Mouse (Mus musculus): ENCODE data around the gene Dhx38. TPM values are rescaled to one million over a fixed set of nuclear protein-coding genes. Genes with fewer than 3 reads are reported as not detected.

The Dhx38 gene
- total RNA-seq (2021): 10 to 100 TPM; 24.8 to 27.4 TPM

DNA sequence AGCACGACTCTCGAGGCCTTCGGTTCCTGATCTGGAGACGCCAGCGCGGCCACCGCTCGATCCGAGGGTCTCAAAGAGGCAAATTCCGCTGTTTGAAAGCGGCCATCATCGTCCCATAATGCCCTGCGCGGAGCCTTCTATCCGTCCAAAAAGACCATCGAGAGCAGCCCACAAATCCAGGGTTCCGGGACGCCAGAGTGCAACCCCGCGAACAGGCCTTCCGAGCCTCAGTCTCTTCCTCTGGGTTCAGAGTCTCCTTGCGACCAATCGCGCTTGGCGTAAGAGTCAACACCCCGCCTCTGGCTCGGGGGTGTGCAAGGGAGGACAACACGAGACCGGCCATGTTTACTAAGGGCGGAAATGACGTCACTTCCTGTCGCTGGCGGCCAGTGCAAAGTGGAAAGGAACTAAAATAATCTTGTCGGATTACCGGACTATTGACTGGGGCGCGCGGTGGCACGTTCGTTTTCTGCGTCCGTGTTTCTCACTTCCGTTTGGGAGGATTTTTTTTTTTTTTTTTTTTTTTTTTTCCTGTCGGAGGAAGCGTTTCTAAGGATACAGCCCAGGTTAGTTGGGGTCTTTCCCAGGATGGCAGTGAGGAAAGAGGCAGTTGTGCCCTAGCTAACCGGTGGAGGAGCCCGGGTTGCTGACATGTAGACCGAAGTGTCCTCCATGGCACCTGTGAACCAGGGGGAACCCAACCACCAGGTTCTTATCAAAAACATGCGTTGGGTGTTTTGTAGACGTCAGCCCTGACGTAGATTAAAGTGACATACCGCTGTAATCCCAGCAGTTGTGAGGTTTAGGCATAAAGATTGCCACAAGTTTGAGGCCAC lies at the start of gene Dhx38, which contains the start of gene Txnl4b:
Gene Dhx38 (minus strand): TSS at position 364 of the 836 bp plus-strand sequence.
Gene Txnl4b (plus strand): TSS at position 395 of the 836 bp plus-strand sequence.
- DNase-seq: peak; percentile 99

DNA sequence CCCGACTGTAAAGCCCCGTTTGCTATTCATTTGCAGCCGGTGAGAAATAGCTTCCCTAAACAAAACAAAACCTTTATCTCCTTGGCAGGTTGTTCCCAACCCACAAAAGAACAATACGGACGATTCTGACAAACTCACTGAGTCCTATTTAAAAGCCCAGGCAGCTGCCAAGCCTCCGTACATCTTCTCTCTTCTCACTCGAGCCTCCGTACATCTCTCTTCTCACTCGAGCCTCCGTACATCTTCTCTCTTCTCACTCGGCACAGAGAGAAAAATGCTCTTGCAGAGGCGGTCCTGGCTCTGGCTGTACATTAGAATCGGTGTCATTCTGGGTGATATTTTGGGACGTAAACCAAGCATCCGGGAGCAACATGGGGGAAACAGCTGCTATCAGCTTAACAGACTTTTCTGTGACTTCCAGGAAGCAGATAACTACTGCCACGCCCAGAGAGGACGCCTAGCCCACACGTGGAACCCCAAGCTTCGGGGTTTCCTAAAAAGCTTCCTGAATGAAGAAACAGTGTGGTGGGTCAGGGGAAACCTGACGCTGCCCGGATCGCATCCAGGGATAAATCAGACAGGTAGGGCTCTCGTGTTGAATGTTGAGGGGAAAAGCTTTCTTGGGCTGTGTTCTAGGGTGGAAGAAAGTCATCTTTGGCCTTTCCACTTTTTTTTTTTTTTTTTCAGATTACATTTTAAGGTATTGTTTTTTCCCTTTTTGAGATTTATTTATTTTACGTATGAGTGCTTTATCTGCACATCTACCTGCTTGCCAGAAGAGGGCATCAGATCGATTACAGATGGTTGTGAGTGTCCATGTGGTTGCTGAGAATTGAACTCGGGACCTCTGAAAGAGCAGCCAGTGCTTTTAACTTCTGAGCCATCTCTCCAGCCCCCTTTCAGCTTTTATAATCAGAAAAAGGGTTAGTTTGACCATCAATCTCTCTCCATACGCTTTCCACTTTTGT lies 48.9 kb upstream of the Dhx38 start, which contains the start of gene Pkd1l3:
Gene Pkd1l3 (plus strand): TSS at position 275 of the 968 bp plus-strand sequence.
- DNase-seq: no peak

DNA sequence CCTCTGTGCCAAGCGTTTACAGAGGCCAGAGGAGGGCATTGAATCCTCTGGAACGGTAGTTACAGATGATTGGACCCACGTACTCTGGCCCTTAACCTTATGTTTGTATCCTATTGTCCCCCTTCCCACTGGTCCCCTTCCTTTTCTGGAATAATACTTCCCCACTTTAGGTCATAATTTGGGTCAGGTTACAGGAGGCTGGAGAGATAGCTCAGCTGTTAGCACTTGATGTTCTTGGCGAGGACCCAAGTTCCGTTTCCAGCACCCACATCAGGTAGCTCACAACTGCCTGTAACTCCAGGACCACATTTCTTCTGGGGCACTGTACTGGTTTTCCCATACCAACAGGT lies 43.5 kb upstream of the Dhx38 start:
- DNase-seq: no peak

DNA sequence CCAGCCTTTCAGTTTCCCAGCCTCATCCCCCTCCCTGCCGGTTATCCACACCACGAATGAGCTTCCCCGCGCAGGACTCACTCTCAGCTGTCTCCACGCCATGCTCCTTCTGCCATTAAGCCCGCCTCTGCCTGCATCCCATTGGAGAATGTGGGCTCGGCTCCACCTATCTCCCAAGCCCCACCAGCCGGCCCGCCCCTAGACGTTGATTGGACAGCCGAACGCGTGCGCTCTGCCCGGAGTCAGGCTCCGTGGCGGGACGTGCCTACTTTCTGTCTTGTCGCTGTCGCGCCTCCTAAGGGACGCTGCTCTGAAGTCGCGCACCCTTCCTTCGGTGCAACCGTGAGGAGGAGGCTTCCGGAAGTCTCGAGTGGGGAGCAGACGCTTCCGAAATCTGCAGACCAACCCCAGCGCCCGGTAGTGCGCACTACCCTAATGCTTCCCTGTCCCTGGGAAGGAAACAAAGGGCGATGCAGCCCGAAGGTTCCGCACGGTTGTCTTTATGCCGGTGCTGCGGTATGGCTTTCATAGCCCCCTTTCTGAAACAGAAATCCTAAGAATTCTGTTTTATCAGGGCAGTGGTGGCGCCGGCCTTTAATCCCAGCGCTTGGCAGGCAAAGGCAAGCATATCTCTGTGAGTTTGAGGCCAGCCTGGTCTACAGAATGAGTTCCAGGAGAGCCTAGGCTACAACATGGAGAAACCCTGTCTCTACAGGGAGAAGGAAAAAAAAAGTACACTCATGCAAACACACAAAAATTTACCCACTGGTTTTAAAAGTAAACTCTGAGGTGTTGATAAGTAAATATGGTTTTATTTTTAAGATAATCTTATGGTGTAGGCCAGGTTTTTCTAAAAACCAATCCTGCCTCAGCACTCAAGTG lies 42.9 kb upstream of the Dhx38 start, which contains the start of gene Dhodh:
Gene Dhodh (minus strand): TSS at position 403 of the 882 bp plus-strand sequence.
- DNase-seq: peak; percentile 97 to 98

DNA sequence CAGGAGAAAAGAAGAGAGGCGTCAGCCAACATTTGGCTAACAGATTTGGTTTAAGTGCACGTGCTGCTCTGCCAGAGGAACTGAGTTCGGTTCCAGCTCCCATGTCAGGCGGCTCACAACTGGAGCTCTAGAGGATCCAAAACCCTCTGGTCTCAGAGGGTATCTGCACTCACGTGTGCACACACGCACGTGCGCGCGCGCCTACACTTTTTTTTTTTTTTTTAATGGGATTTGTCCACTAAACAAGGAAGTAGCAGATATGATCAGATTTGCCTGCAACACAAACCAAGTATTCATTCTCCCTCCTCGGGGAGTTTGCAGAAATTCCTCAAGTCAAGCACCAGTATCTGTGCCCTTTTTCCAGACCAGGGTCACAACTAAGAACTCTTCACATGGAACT lies 42.0 kb upstream of the Dhx38 start:
- DNase-seq: no peak

DNA sequence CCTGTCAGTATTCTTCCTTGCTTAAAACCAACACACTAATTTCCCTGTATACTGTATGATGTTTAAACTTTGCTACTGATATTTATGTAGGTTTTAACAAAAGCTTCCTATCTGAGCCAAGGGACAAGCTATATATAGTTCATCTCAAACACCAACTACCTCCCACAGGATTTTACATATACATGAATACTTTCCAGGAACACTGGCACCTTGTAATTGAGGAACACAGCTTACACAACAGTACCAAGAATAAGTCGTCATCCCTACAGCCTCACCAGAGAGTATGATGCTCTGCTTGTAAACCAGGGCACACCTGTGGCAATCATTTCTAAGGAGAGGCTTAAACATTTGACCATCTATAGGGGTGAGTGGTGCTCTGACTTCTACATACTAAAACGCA lies 41.1 kb upstream of the Dhx38 start:
- DNase-seq: no peak

DNA sequence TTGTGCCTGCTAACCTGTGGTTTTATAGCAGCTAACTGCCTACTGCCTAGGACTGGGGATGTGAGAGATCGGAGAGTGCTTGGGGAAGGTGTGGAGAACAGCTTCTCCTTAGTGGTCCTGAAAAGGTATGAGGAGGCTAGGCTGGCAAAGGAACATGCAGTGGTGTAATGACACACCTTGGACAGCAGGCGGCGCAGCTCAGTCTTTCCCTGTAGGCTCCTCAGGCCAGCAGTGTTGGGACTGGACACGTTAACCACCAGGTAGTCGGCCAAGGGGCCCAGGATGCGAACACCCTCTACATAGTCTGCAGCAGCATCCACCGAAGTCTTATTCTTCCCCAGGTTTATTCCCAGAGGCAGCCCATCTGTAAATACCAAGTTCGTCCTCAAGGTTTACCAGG lies 30.2 kb upstream of the Dhx38 start:
- DNase-seq: no peak

DNA sequence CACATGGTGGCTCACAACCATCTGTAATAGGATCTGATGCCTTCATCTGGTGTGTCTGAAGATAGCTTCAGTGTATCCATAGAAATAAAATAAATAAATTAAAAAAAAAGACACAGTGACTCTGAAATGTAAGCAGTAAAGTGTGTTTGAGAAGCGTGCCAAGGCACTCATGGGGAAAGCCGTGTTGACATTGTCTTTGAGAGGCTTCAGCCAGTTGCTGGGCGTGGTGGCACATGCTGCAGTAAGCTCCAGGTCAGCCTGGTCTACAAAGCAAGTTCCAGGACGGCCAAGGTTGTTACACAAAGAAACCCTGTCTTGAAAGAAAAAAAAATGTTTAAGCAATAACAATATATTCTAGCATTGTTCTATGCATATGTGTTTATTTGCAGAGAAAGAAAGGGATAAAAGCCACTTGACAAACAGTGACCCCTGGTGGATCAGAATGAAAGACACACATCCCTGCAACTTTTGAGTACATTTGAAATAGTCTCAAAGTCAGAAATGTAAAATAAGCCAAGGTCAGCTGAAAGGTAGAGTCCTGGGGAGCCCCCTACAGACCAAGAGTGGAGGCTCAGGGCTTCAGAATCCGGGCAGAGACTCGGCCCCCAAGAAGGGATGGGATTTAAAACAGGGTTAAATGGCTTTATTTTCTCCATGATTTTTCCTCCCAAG lies 27.6 kb upstream of the Dhx38 start:
- no peak for DNase-seq

DNA sequence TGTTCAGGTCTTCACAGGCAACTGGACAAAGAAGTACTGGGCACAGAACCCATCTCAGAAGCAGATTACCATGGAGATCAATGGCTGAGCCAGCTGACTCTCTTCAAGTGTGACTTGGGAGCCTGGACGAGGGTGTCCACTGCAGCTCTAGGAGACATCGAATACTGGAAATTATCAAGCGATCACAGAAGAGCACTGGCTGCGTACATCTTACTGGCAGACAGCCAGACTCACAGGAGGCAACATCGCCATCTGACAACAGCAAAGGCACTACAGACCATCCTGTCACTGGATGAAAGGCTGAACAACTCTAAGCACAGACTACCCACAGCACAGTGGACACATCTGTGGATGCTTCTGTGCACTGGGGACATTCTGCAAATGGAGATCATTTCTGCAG lies 26.5 kb upstream of the Dhx38 start:
- no peak for DNase-seq

DNA sequence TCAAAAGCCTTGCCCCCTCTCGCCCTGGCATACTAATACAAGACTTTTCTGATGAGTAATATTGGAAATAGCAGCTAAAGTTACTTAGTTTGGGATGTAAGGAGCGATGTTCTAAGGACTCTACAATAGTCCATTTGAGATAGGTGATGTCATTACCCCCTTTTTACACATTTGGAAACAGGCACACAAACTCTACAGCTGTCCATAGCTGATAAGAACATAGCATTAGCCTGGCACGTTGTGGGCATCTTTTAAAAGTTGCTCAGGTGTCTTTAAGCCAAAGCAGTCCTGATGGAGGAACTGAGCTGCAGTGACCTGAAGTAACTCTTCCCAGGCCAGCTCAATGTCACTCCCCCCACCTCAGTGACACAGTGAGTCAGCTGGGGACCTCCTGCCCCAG lies 25.7 kb upstream of the Dhx38 start:
- DNase-seq: no peak

DNA sequence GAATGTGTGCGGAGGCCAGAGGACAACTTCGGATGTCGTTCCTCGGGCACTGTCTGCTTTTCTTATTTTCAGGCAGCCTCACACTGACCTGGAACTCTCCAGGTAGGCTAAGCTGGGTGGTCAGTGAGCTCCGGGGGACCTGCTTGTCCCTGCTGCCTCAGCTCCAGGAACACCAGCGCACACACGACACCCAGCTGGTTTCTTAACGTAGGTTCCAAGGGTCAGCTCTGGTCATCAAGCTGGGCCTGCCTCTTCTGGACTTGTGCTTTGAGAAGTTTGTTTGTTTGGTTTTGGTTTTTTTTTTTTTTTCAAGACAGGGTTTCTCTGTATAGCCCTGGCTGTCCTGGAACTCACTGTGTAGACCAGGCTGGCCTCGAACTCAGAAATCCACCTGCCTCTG lies 25.2 kb upstream of the Dhx38 start:
- no peak for DNase-seq

DNA sequence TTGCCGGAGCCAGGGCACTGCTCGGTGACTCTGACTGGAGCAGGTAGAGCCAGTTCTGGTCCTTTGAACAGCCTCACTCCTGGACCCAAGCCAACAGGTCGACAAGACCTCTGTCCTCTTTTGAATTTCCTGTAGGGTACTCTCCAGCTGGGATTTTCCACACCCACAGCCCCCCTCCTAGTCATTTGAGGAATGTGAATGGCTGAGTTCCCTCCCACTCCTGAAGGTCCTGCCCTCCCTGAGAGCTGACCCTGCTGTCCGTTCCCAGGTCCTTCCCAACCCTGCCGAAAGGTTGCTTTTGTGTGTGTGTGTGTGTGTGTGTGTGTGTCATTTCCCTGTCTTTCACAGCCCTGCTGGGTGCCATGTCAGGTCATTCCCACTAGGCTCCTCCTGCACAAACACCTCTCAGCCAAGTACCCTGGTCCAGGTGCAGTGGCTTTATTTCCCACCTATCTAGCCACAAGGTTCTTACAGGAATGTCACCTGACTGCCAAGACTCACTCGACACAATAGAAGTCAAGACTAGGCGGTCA lies 21.4 kb upstream of the Dhx38 start:
- no peak for DNase-seq

DNA sequence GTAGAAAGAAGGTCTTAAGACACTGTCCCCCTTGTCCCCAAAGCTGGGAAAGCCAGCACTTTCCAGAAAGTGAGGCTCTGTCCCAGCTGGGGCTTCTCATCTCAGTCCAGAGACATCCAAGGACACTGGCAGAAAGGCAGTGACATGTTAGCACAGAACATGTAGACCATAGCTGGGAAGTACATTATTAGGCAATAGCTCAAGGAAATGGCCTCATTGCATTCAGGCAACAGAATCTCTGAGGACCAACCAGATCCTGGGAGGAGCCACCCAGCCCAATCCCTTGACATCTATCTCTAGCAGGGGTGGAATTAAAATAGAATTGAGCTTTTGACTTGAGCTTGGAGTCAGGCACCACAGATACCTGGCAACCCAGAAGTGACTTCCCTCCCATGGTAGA lies 20.0 kb upstream of the Dhx38 start:
- DNase-seq: no peak

DNA sequence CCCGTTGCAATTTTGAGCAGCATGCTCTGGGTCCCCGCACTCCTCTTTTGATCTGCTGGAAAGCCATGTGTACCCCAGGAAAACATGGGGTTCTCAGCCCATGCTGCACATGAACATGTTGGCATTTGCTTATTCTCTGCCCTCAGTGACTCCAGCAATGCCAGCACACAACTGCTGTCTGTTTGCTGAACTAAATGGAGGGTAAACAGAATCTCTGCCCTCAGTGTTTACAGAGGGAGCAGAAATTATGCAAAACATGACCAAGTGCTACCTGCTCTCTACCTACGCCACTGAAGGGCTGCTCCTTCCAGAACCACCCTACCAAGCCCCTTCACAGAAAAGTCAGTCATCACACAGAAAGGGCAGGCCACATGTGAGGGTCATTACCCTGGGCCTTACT lies 19.2 kb upstream of the Dhx38 start:
- no peak for DNase-seq

DNA sequence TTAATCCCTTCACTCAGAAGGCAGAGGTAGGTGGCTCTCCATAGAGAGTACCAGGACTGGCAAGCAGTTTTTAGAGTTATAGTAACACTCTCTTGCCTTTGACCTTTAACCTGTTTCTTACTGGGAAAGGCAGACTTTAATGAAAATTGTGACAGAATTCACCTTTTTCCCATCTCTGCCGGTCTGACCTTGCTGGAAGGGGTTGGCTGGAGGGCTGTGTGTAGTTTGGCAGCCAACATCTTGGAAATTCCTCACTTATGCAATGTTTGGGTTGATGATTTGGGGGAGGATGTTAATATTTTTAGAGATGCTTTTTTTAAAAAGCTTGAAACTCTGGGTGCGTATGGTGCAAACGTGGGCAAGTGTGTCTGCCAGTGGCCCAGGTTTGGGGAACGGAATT lies 18.6 kb upstream of the Dhx38 start:
- no peak for DNase-seq

DNA sequence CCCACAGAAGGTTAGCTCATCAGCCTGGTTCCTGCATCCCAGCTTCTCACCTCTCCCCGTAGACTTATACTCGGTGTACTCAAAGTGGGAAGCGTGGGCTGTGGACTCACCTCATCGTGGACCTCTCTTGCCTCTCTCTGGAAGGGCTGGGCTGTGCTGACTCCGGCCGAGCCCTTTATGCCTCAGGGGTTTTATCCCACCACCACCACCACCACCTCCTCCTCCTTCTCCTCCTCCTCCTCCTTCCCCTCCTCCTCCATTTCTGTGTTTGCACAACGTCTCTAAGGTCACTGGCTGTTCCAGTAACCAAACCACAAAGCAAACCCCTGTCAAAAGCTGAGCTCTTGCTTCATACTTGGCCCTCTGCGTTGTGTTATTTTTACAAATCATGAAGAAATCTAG lies 13.2 kb upstream of the Dhx38 start, which contains the start of gene Hp:
Gene Hp (minus strand): TSS at position 273 of the 402 bp plus-strand sequence.
- no peak for DNase-seq

DNA sequence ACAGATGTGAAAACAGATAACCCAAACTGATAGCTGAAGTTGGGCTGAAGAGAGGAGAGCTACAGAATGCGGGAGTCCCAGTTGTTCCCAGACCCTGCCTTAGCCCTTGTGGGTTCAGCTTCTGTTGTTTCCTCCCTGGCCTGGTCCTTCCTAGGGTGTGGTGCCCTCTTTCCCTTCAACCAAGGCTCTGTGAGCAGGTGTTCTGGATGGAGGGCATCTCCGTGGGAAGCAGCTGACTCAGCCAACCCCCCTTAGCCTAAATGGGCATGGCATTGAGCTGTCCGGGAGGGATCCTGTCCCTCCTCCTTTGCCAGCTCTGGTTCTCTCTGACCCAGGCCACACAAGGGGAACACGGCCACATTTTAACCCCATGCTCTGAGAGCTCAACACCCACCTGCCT lies 10.7 kb upstream of the Dhx38 start:
- no peak for DNase-seq

DNA sequence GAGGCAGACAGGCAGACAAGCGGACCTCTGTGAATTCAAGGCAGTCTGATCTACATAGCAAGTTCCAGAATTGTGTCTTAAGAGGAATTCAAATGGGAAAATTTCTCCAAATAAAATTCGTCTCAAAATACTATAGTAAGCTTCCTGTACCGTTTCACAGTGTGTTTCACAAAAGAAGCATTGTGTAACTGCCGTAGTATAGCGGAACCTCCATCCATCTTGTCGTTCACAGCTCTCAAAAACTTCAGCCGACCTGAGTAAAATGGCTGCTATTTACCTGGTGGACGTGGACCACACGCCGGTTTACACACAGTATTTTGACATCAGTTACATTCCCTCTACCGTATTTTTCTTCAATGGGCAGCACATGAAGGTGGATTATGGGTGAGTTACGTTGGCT lies 5.5 kb upstream of the Dhx38 start:
- DNase-seq: no peak

DNA sequence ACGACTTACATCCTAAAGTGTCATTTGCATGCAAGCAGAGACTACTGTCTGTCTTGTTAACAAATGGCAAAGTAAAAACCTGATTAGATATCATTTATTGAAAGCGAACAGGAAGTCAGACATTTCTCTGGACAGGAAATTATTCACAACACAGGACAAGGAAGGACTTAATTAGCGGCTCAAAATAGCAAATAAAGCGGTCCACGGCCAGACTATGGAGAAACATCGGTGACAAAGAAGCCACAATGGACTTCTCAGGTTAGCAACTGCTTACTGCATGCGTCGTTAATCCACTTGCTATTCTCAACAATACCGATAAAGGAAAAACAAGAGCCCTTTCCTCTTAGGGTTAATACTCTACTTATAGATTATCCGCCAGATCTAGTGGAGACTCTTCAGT lies 895 bp downstream of the Dhx38 start:
- DNase-seq: no peak

DNA sequence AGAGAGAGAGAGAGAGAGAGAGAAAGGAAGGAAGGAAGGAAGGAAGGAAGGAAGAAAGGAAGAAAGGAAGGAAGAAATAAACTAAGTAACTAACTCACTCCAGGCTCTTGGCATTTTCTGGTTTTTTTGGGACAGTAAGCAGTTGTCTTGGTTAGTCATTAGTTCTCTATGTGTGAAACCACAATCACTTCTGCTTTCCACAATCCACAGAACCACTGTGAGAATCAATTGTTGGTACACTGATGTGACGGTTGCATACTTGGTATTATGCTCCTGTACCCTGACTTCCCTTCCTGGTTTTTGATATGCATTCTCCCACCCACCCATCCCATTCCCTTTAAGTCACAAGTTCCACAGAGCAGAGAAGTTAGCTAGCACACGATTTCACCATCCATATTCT lies 1.8 kb downstream of the Dhx38 start:
- DNase-seq: no peak

DNA sequence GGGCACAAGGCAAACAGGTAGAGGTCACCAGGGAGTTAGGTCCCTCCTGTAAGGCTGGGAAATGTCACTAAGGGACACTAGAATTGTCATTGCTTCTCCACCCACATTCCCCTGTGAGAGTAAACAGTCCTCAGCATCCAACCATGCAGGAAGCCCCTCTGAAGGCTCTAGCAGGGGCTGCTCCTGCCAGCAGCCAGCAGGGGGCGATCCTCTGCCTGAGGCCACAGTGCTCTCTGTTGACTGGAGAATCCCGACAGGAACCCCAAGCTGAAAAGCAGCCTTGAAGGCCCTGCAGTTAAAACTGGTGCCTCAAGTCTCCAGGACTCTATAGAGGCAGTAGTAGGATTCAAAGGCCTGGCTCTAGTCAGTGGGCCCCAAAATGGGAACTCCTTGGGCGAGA lies 14.0 kb downstream of the Dhx38 start:
- DNase-seq: no peak

Measured in layer of hippocampus, postnatal 36 days (tissue).